Mouse (Mus musculus) kidney, postnatal 0 days (tissue): ENCODE results near the gene Grik4. TPM values are rescaled to one million over a fixed set of nuclear protein-coding genes. Genes with fewer than 3 reads are reported as not detected.

Experiments used
- ATAC-seq: fragments of 200-750 bp; cut with Nextera tagmentation; replicated peaks from 2 replicates; pipeline ENCODE4 v1.8.0; 2017; ENCODE audit warnings: low read depth, moderate number of reproducible peaks, moderate TSS enrichment, moderate library complexity; ENCODE audit not compliant: low FRiP score
- DNase-seq: peaks from one replicate; pipeline ENCODE4 v3.0.0-alpha.2; 2016; ENCODE audit warnings: low spot score
- H3K27ac ChIP-seq: fragments of 300-500 bp; sonication (generic); 2 replicates; pipeline ENCODE4 v1.5.1; 2014; ENCODE audit warnings: mild to moderate bottlenecking
- H3K27me3 ChIP-seq: fragments of 300-500 bp; sonication (generic); 2 replicates; pipeline ENCODE4 v1.6.1; 2014; ENCODE audit warnings: low read length, mixed read lengths; ENCODE audit not compliant: insufficient read depth
- H3K36me3 ChIP-seq: fragments of 300-500 bp; sonication (generic); 2 replicates; pipeline ENCODE4 v1.6.1; 2014; ENCODE audit warnings: low read length, mixed read lengths; ENCODE audit not compliant: insufficient read depth
- H3K4me1 ChIP-seq: fragments of 300-500 bp; sonication (generic); replicated peaks from 2 replicates; pipeline ENCODE4 v1.6.1; 2014; ENCODE audit warnings: antibody characterized with exemption, low read length, mixed read lengths; ENCODE audit not compliant: insufficient read depth
- H3K4me2 ChIP-seq: fragments of 300-500 bp; sonication (generic); 2 replicates; pipeline ENCODE4 v1.6.1; 2014; ENCODE audit warnings: mild to moderate bottlenecking, low read length, moderate library complexity, mixed read lengths
- H3K4me3 ChIP-seq: fragments of 300-500 bp; sonication (generic); replicated peaks from 2 replicates; pipeline ENCODE4 v1.5.1; 2014; ENCODE audit warnings: low read depth, low read length
- H3K9ac ChIP-seq: fragments of 300-500 bp; sonication (generic); 2 replicates; pipeline ENCODE4 v1.6.1; 2014; ENCODE audit warnings: low read depth, low read length
- H3K9me3 ChIP-seq: fragments of 300-500 bp; sonication (generic); replicated peaks from 2 replicates; pipeline ENCODE4 v1.6.1; 2016; ENCODE audit warnings: low read length, inconsistent platforms, mixed read lengths
- CTCF ChIP-seq: IDR thresholded peaks from 2 replicates; pipeline ENCODE4 v1.5.1; 2016; ENCODE audit warnings: antibody characterized with exemption, low read depth, mild to moderate bottlenecking, moderate library complexity
- WGBS: fragments of 180-500 bp; shearing (Covaris S2); extraction: QIAGEN DNeasy Blood & Tissue Kit; methylation state at CpG from one replicate; pipeline ENCODE4 v1.1.7; 2014; 5-methylcytosine and 5-hydroxymethylcytosine counted together
- polyA plus RNA-seq: library from polyadenylated mRNA; unstranded; fragments of >200 nt; fragmentation: Nextera tagmentation; extraction: Ambion mirVana; gene quantifications from 2 replicates; pipeline ENCODE4 v1.2.1, GENCODE M21; 2015

The Grik4 gene
- polyA plus RNA-seq, 1 experiment from 2014 or later, result 2.0 TPM

DNA sequence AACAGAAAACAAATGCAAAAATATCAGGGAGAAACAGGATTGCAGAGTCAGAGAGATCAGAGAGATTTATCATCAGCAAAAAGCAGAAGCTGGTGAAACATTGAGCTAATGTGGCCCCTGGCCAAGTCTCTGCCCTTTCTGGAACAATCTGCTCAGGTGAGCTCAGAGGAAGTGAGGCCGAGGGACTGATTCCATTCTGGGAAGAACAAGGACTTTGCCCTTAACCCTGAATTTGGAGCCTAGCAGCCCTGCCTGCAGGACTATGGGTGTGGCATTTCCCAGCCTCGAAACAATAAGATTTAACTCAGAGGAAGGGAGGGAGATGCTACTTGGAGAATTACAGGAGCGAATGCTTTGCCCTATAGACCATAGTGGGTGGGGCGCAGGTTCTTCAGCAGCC, 432.0 kb downstream of the Grik4 start:
- ATAC-seq (no peak), DNase-seq (no peak)
- H3K4me2 ChIP-seq, result no peak overlapping the region
- no peak overlapping the region for H3K27ac ChIP-seq
- peaks cover 3% of the 10 kb centered on the region; the same call in 1 of the 2 replicates for H3K4me1 ChIP-seq
- no peak overlapping the region for H3K9ac ChIP-seq
- H3K9me3 ChIP-seq, result no peaks in the 10 kb centered on the region
- TF ChIP-seq CTCF, result no peak
- no peaks in the 10 kb centered on the region for H3K36me3 ChIP-seq
- 55% methylated on average over 4 of the region's 4 CpGs for WGBS
- H3K27me3 ChIP-seq, result no peaks in the 10 kb centered on the region
- H3K4me3 ChIP-seq, result no peak overlapping the region

DNA sequence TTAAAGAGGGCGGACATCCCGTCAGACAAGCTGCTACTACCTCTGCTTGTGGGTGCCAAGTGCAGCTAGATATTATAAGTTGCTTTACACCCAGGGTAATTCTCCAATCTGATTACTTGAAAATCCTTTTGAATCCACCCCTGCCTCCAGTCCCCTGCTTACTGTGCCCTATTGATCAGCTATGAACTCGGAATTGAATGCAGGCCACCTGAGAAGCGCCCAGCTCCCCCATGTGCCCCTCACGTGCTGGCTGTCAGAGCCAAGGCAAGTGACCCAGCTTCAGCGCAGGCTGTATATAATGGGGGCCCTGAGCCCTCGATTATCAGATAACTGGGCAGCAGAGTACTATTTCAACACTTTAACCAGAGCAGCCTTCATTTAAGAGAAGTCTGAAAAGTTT, 436.1 kb downstream of the Grik4 start:
- H3K4me3 ChIP-seq, result no peak overlapping the region
- H3K27me3 ChIP-seq, result no peaks in the 10 kb centered on the region
- no peaks in the 10 kb centered on the region for H3K36me3 ChIP-seq
- ATAC-seq (no peak), DNase-seq (no peak)
- no peak overlapping the region for H3K9ac ChIP-seq
- no peaks in the 10 kb centered on the region for H3K9me3 ChIP-seq
- peaks cover 3% of the 10 kb centered on the region; the same call in 1 of the 2 replicates for H3K4me1 ChIP-seq
- no peak overlapping the region for H3K4me2 ChIP-seq
- no peak for TF ChIP-seq CTCF
- 64% methylated on average over 7 of the region's 7 CpGs for WGBS
- no peak overlapping the region for H3K27ac ChIP-seq

DNA sequence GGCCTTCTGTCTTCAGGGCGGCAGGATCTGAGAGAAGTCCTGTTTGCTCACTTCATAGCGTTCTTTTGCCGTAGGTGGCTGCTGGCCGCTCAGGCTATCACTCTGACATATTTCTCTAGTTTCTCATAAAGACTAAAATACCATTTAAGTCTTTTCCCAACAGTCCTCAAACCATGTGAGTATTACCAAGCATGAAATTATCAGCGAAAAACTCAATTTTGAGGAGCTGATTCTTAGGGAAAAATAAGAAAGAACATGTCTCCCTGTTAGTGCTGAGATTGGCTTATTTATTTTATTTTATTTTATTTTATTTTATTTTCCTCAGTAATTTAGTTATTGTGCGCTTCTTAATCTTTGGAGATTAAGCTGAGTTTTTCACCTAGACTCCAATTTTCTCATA, 436.6 kb downstream of the Grik4 start, which contains the start of gene Tbcel:
TSS of gene Tbcel (minus strand) at position 101 of the 400 bp plus-strand sequence.
- Histone ChIP-seq H3K27me3 (no peaks in the 10 kb centered on the region), H3K9ac (no peak within 1 kb of the TSS), H3K4me1 (0 out of 2 replicates have a peak, but pooled peaks cover under 1% of the 10 kb centered on the region), H3K4me2 (no peak within 1 kb of the TSS), H3K4me3 (no peak within 1 kb of the TSS), H3K9me3 (no peaks in the 10 kb centered on the region), H3K27ac (no peak within 1 kb of the TSS), H3K36me3 (no peaks in the 10 kb centered on the region)
- TF ChIP-seq CTCF, result no peak
- 85% methylated on average over 6 of the region's 6 CpGs for WGBS
- ATAC-seq (no peak), DNase-seq (no peak)

DNA sequence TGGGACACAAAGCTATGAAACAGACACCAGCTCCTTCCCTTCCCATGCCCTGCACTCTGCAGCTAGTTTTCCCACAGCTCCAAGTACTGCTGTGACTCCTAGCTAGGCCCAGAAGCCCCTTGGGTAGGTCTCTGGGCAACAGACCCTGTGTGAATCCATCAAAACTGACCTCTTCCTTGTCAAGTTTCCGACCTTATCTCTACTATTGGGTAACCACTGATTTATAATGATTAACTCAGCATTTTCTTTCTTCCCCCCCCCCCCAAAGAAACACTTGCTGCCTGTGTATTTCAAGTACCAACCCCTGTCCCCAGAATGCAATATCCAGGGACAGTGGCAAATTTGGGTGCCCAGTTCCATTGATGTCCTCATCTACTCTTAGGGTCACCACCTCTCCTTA, 437.3 kb downstream of the Grik4 start:
- H3K4me3 ChIP-seq, result no peak overlapping the region
- no peak overlapping the region for H3K4me2 ChIP-seq
- H3K9me3 ChIP-seq, result no peaks in the 10 kb centered on the region
- H3K9ac ChIP-seq, result no peak overlapping the region
- no peaks in the 10 kb centered on the region for H3K4me1 ChIP-seq
- 61% methylated on average over 1 of the region's 1 CpGs for WGBS
- H3K36me3 ChIP-seq, result no peaks in the 10 kb centered on the region
- TF ChIP-seq CTCF, result no peak
- ATAC-seq (no peak), DNase-seq (no peak)
- H3K27me3 ChIP-seq, result no peaks in the 10 kb centered on the region
- H3K27ac ChIP-seq, result no peak overlapping the region

DNA sequence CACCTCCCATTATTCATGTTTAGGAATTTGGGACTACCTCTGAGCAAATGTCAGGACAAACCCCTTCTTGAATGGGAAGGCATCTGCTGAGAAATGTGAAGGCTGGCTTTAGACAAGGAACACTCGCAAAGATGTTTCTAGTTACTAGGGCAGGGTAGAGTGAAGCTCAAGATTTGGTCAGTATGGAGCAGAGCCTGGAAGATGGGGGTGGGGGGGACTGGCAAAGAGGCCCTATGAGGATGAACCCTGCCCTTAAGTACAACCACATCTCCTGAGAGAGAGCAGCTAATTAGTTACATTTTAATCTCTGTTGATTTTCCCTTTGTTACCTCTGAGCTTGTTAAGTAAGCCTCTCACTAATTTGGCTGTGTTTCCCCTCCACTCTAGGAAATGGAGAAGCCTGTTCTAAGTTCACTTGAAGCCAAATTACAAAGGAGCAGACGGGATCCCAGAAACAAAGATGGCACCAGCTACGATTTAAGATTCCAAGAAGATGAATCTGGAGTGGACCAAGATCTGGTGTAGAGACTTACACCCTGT, 439.3 kb downstream of the Grik4 start:
- Histone ChIP-seq H3K4me1 (no peaks in the 10 kb centered on the region), H3K9me3 (no peaks in the 10 kb centered on the region), H3K36me3 (no peaks in the 10 kb centered on the region), H3K27me3 (no peaks in the 10 kb centered on the region), H3K9ac (no peak overlapping the region), H3K4me2 (no peak overlapping the region), H3K27ac (no peak overlapping the region), H3K4me3 (no peak overlapping the region)
- WGBS, result 86% methylated on average over 3 of the region's 3 CpGs
- TF ChIP-seq CTCF, result no peak
- DNase-seq, result no peak
- no peak for ATAC-seq

DNA sequence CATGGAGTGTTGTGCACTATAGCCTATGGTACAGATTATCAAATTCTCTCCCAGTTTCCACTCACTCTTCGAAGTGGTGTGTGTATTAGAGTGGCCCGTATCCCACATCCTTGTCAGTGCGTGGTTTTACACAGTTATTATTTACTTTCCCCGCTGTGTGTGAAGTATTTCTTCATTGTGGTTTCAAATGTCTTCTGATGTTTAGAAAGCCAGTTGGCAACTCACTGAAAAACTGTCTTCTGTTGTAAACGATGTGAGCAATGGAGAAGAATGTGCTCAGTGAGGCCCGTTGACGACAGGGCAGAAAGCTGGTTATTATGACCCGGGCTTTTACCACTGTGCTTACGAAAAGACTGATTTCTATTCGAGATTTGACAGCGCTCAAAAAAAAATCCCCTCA, 439.7 kb downstream of the Grik4 start:
- Histone ChIP-seq H3K4me1 (no peaks in the 10 kb centered on the region), H3K27me3 (no peaks in the 10 kb centered on the region), H3K9ac (no peak overlapping the region), H3K4me3 (no peak overlapping the region), H3K9me3 (no peaks in the 10 kb centered on the region), H3K27ac (no peak overlapping the region), H3K36me3 (no peaks in the 10 kb centered on the region), H3K4me2 (no peak overlapping the region)
- TF ChIP-seq CTCF, result no peak
- WGBS, result 52% methylated on average over 11 of the region's 11 CpGs
- ATAC-seq (no peak), DNase-seq (no peak)

DNA sequence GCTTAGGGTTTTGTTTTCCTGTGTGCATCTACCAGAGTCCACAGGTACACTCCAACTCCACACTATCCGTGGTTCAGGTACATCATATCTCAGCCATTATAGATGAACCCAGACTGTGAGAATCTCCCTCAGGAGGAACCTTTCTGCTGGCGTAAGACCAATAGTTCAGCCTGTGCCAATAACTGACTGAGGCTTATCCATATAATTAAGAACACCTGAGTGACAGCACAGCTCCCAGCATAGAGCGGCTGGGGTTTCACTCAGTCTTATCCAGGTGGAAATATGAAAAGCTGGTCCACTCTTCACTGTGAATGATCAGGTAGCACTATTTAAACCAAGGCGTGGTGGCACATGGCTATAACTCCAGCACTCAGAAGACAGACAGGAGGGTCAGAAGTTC, 440.6 kb downstream of the Grik4 start:
- Histone ChIP-seq H3K4me2 (no peak overlapping the region), H3K36me3 (no peaks in the 10 kb centered on the region), H3K27me3 (no peaks in the 10 kb centered on the region), H3K9ac (no peak overlapping the region), H3K9me3 (no peaks in the 10 kb centered on the region), H3K4me1 (no peaks in the 10 kb centered on the region), H3K27ac (no peak overlapping the region), H3K4me3 (no peak overlapping the region)
- no peak for ATAC-seq
- TF ChIP-seq CTCF, result no peak
- WGBS, result 67% methylated on average over 4 of the region's 4 CpGs
- DNase-seq, result no peak
